Mouse (Mus musculus): ENCODE measurements around the gene Dthd1.

- TF ChIP-seq HCFC1 (IDR thresholded peaks at IDR 0.05; ENCODE audit: borderline replicate concordance, insufficient read depth, low read length): no peak
- no peak for TF ChIP-seq MAFK (IDR thresholded peaks at IDR 0.05; ENCODE audit: insufficient read depth, low read depth, low read length)
These were observed 35.8 kb upstream of the Dthd1 start for GRCm38 (mm10) chr5:62777804-62778203.
